In genomic region chr14:20347991-20348541, GRCm38 (mm10) we compare ENCODE assay signal across 8 mouse cellular contexts. TPM values are rescaled to one million over a fixed set of nuclear protein-coding genes. Genes with fewer than 3 reads are reported as not detected.
DNase-seq lines count a peak whose midpoint lies in the region; ATAC-seq and TF ChIP-seq lines count a peak whose summit lies in the region.

Ecd (minus strand) TSS chr14:20348121.
Fam149b (plus strand) TSS chr14:20348162.

- peak; percentile 61 to 92; a peak in 3 of 4 replicates for TF ChIP-seq POLR2A in MEL (IDR thresholded peaks at IDR 0.05; ENCODE audit: control insufficient read depth in 1 of 2, insufficient read depth in 1 of 2, low read depth in 1 of 2, low read length in 2 of 2, poor library complexity in 1 of 2)
- TF ChIP-seq POLR2A in cerebellum, adult 2 months (IDR thresholded peaks at IDR 0.05; ENCODE audit: borderline replicate concordance, insufficient read depth, low read length): peak; percentile 66

- H3K27ac ChIP-seq in MEL (ENCODE audit: control insufficient read depth, low read depth, low read length): peak within 1 kb of the TSS; percentile 83
- H3K27ac ChIP-seq in cerebellum, adult 2 months (ENCODE audit: insufficient read depth, low read length): peak within 1 kb of the TSS; percentile 77
- H3K27ac ChIP-seq in forebrain, postnatal 0 days (ENCODE audit: low read depth, low read length): peak within 1 kb of the TSS; percentile 90
- peak within 1 kb of the TSS; percentile 95 for H3K27ac ChIP-seq in lung, embryonic 15.5 days

- H3K36me3 ChIP-seq in MEL (ENCODE audit: control insufficient read depth in 1 of 2, insufficient read depth in 2 of 2, low read length in 2 of 2): peaks cover 2 to 13% of the 10 kb centered on the region in 2 experiments; a peak in 3 of 4 replicates
- H3K36me3 ChIP-seq in forebrain, postnatal 0 days (ENCODE audit: insufficient read depth): peaks cover 13% of the 10 kb centered on the region
- H3K36me3 ChIP-seq in lung, embryonic 15.5 days: peaks cover 25% of the 10 kb centered on the region

- TF ChIP-seq CTCF in MEL (IDR thresholded peaks at IDR 0.05 in 2 of 3, conservative IDR thresholded peaks at IDR 0.05 in 1 of 3; ENCODE audit: control insufficient read depth in 1 of 3, insufficient read depth in 1 of 3, low read depth in 2 of 3, low read length in 3 of 3, poor library complexity in 1 of 3, severe bottlenecking in 1 of 3): peak in 2 of 3 experiments; percentile 53 to 61; a peak in 4 of 6 replicates
- no peak for TF ChIP-seq CTCF in cerebellum, adult 2 months (IDR thresholded peaks at IDR 0.05; ENCODE audit: borderline replicate concordance, insufficient read depth, low read depth, low read length)
- peak; percentile 50 for TF ChIP-seq CTCF in forebrain, postnatal 0 days (IDR thresholded peaks at IDR 0.05; ENCODE audit: low read depth)

- H3K4me1 ChIP-seq in MEL (ENCODE audit: control insufficient read depth in 1 of 2, insufficient read depth in 2 of 2, low read length in 2 of 2): peaks cover 2 to 6% of the 10 kb centered on the region in 2 experiments; a peak in 3 of 4 replicates
- peaks cover 6% of the 10 kb centered on the region for H3K4me1 ChIP-seq in cerebellum, adult 2 months (ENCODE audit: control insufficient read depth, insufficient read depth, low read length)
- H3K4me1 ChIP-seq in forebrain, postnatal 0 days (ENCODE audit: insufficient read depth): peaks cover 16% of the 10 kb centered on the region
- peaks cover 20% of the 10 kb centered on the region for H3K4me1 ChIP-seq in lung, embryonic 15.5 days

- peak; percentile 26; the same call in 1 of the 2 replicates for TF ChIP-seq RAD21 in MEL (IDR thresholded peaks at IDR 0.05; ENCODE audit: low read depth, low read length)

- H3K4me3 ChIP-seq in MEL (ENCODE audit: control insufficient read depth in 1 of 2, insufficient read depth in 1 of 2, low read depth in 2 of 2, low read length in 2 of 2): peak within 1 kb of the TSS; percentile 95 to 99
- peak within 1 kb of the TSS; percentile 98 for H3K4me3 ChIP-seq in cerebellum, adult 2 months (replicated peaks; ENCODE audit: insufficient read depth, low read depth, low read length)
- H3K4me3 ChIP-seq in forebrain, postnatal 0 days (ENCODE audit: low read depth, low read length): peak within 1 kb of the TSS; percentile 95
- peak within 1 kb of the TSS; percentile 97 for H3K4me3 ChIP-seq in lung, embryonic 15.5 days

- no peaks in the 10 kb centered on the region for H3K27me3 ChIP-seq in MEL (ENCODE audit: control insufficient read depth in 1 of 2, insufficient read depth in 2 of 2, low read length in 2 of 2)
- no peaks in the 10 kb centered on the region for H3K27me3 ChIP-seq in cerebellum, adult 2 months (ENCODE audit: control insufficient read depth, insufficient read depth, low read length)
- H3K27me3 ChIP-seq in forebrain, postnatal 0 days (ENCODE audit: insufficient read depth, low read length): no peaks in the 10 kb centered on the region
- no peaks in the 10 kb centered on the region for H3K27me3 ChIP-seq in lung, embryonic 15.5 days

- peak; percentile 99 for ATAC-seq in forebrain, postnatal 0 days
- ATAC-seq in lung, embryonic 15.5 days (ENCODE audit: borderline replicate concordance, extremely low read depth, low FRiP score, low TSS enrichment): peak; percentile 98

- no peaks in the 10 kb centered on the region for H3K9me3 ChIP-seq in MEL (replicated peaks; ENCODE audit: insufficient read depth, low read length)
- no peaks in the 10 kb centered on the region for H3K9me3 ChIP-seq in forebrain, postnatal 0 days (ENCODE audit: low read length)
- no peaks in the 10 kb centered on the region for H3K9me3 ChIP-seq in lung, embryonic 15.5 days

- H3K4me2 ChIP-seq in forebrain, postnatal 0 days (ENCODE audit: low read depth): peak within 1 kb of the TSS; percentile 74
- H3K4me2 ChIP-seq in lung, embryonic 15.5 days: peak within 1 kb of the TSS; percentile 60

- TF ChIP-seq EP300 in MEL (IDR thresholded peaks at IDR 0.05; ENCODE audit: low read depth in 1 of 2, low read length in 2 of 2): peak in 1 of 2 experiments; percentile 55; a peak in 2 of 4 replicates

- H3K79me2 ChIP-seq in MEL (ENCODE audit: control insufficient read depth, insufficient read depth, low read length, poor library complexity): peaks cover 31% of the 10 kb centered on the region

- WGBS in cerebellum, adult 2 months: under 1% methylated on average over 42 of the region's 42 CpGs
- WGBS in forebrain, postnatal 0 days: under 1% methylated on average over 42 of the region's 42 CpGs
- 2% methylated on average over 42 of the region's 42 CpGs for WGBS in lung, embryonic 15.5 days

- peak; percentile 98 for DNase-seq in MEL (ENCODE audit: low read depth, low spot score)
- peak; percentile 91 to 94 for DNase-seq in cerebellum, adult 2 months
- peak; percentile 98 for DNase-seq in forebrain, postnatal 0 days
- DNase-seq in heart, postnatal 4 days: peak; percentile 96
- peak; percentile 87 to 91 for DNase-seq in layer of hippocampus, adult 8-10 months (ENCODE audit: low spot score in 2 of 2)
- peak; percentile 87 for DNase-seq in ovary, adult 18-20 months (ENCODE audit: low spot score)
- DNase-seq in thymus, postnatal 0 days (ENCODE audit: low spot score): peak; percentile 96

- peak within 1 kb of the TSS; percentile 99 for H3K9ac ChIP-seq in MEL (ENCODE audit: control insufficient read depth, low read depth, low read length, poor library complexity, severe bottlenecking)
- peak within 1 kb of the TSS; percentile 99 for H3K9ac ChIP-seq in forebrain, postnatal 0 days
- peak within 1 kb of the TSS; percentile 96 for H3K9ac ChIP-seq in lung, embryonic 15.5 days

TF ChIP-seq in MEL, 35 proteins besides CTCF, POLR2A, EP300 and RAD21 (continues in another document):
- peak; percentile 98 for TF ChIP-seq SIN3A (IDR thresholded peaks at IDR 0.05; ENCODE audit: low read length)
- TF ChIP-seq MYB (IDR thresholded peaks at IDR 0.05; ENCODE audit: low read depth, low read length): no peak
- 0 out of 2 replicates have a peak, but pooled peaks have one; percentile 9 for TF ChIP-seq ZNF384 (IDR thresholded peaks at IDR 0.05; ENCODE audit: low read depth, low read length)
- TF ChIP-seq USF1 (IDR thresholded peaks at IDR 0.05; ENCODE audit: low read depth, low read length): peak; percentile 38; the same call in 1 of the 2 replicates
- TF ChIP-seq HCFC1 (IDR thresholded peaks at IDR 0.05; ENCODE audit: low read depth, low read length): peak; percentile 98
- TF ChIP-seq BHLHE40 (IDR thresholded peaks at IDR 0.05; ENCODE audit: borderline replicate concordance, low read depth, low read length): 0 out of 2 replicates have a peak, but pooled peaks have one; percentile 5
- TF ChIP-seq GABPA (IDR thresholded peaks at IDR 0.05; ENCODE audit: low read depth, low read length): no peak
- no peak for TF ChIP-seq USF2 (IDR thresholded peaks at IDR 0.05; ENCODE audit: borderline replicate concordance in 1 of 2, insufficient read depth in 1 of 2, low read depth in 1 of 2, low read length in 2 of 2)
- peak; percentile 33; the same call in 1 of the 2 replicates for TF ChIP-seq ZC3H11A (IDR thresholded peaks at IDR 0.05; ENCODE audit: low read depth, low read length)
- peak; percentile 93 for TF ChIP-seq TCF12 (IDR thresholded peaks at IDR 0.05; ENCODE audit: low read depth, low read length)
- peak; percentile 92 for TF ChIP-seq KAT2A (conservative IDR thresholded peaks at IDR 0.05; ENCODE audit: low read depth, low read length)
- peak; percentile 97 for TF ChIP-seq MXI1 (IDR thresholded peaks at IDR 0.05; ENCODE audit: low read depth, low read length)
- peak; percentile 88 for TF ChIP-seq MAX (IDR thresholded peaks at IDR 0.05; ENCODE audit: low read length)
- 0 out of 2 replicates have a peak, but pooled peaks have one; percentile 49 for TF ChIP-seq MEF2A (IDR thresholded peaks at IDR 0.05; ENCODE audit: extremely low read depth, insufficient replicate concordance, low read depth, low read length, poor library complexity, severe bottlenecking)
- peak; percentile 70 for TF ChIP-seq RCOR1 (IDR thresholded peaks at IDR 0.05; ENCODE audit: low read depth, low read length)
- peak; percentile 84 for TF ChIP-seq ELF1 (IDR thresholded peaks at IDR 0.05; ENCODE audit: low read depth, low read length)
- peak; percentile 77 for TF ChIP-seq POLR2AphosphoS2 (IDR thresholded peaks at IDR 0.05; ENCODE audit: low read length)
- TF ChIP-seq ZMIZ1 (IDR thresholded peaks at IDR 0.05; ENCODE audit: low read depth, low read length): peak; percentile 84; the same call in 1 of the 2 replicates
- peak; percentile 56; the same call in 1 of the 2 replicates for TF ChIP-seq MAFK (IDR thresholded peaks at IDR 0.05; ENCODE audit: borderline replicate concordance, low read depth, low read length)
- peak; percentile 90 for TF ChIP-seq NELFE (IDR thresholded peaks at IDR 0.05; ENCODE audit: low read depth, low read length)
- TF ChIP-seq JUND (IDR thresholded peaks at IDR 0.05; ENCODE audit: low read depth, low read length): no peak

RNA-seq across cellular contexts. Expression of gene Ecd, which starts in this region (rescaled TPM):
- 58.8 and 64.9 TPM in 2 replicates for total RNA-seq in MEL (2012; rRNA removed)
- polyA plus RNA-seq in MEL (2012; ENCODE audit: insufficient read depth in 1 of 2, insufficient read length in 2 of 2, low read depth in 1 of 2, low replicate concordance in 2 of 2, missing spikeins in 1 of 2): 10 to 100 TPM in 1 of 2 experiments, not detected in 1; 72.2 TPM
- 32.1 and 33.9 TPM in 2 replicates for polyA plus RNA-seq in cerebellum, adult 2 months (2012; rRNA removed)
- 37.7 and 46.8 TPM in 2 replicates for total RNA-seq in forebrain, postnatal 0 days (2014; rRNA removed)
- polyA plus RNA-seq in forebrain, postnatal 0 days (2015; fragmentation: Nextera tagmentation; extraction: Ambion mirVana): 36.4 and 44.0 TPM in 2 replicates
- total RNA-seq in heart, postnatal 4 days (2021): 10 to 100 TPM; 33.6 to 35.7 TPM
- 10 to 100 TPM; 30.2 to 35.7 (median 32.7) TPM for total RNA-seq in layer of hippocampus, adult 8-10 months (2022)
- 49.1 and 50.0 TPM in 2 replicates for polyA plus RNA-seq in lung, embryonic 15.5 days (2015; fragmentation: Nextera tagmentation; extraction: Ambion mirVana)
- 42.5 and 43.2 TPM in 2 replicates for polyA plus RNA-seq in thymus, postnatal 0 days (2015; fragmentation: Nextera tagmentation; extraction: Ambion mirVana)

RNA-seq across cellular contexts. Expression of gene Fam149b, which starts in this region (rescaled TPM):
- 16.1 and 18.9 TPM in 2 replicates for total RNA-seq in MEL (2012; rRNA removed)
- polyA plus RNA-seq in MEL (2012; ENCODE audit: insufficient read depth in 1 of 2, insufficient read length in 2 of 2, low read depth in 1 of 2, low replicate concordance in 2 of 2, missing spikeins in 1 of 2): 10 to 100 TPM in 1 of 2 experiments, not detected in 1; 25.8 TPM
- 53.0 and 59.0 TPM in 2 replicates for polyA plus RNA-seq in cerebellum, adult 2 months (2012; rRNA removed)
- 47.8 and 61.4 TPM in 2 replicates for total RNA-seq in forebrain, postnatal 0 days (2014; rRNA removed)
- polyA plus RNA-seq in forebrain, postnatal 0 days (2015; fragmentation: Nextera tagmentation; extraction: Ambion mirVana): 18.8 and 26.6 TPM in 2 replicates
- total RNA-seq in heart, postnatal 4 days (2021): 10 to 100 TPM; 34.4 to 35.8 TPM
- 10 to 100 TPM; 43.4 to 58.3 (median 47.2) TPM for total RNA-seq in layer of hippocampus, adult 8-10 months (2022)
- 32.4 and 35.8 TPM in 2 replicates for polyA plus RNA-seq in lung, embryonic 15.5 days (2015; fragmentation: Nextera tagmentation; extraction: Ambion mirVana)
- polyA plus RNA-seq in thymus, postnatal 0 days (2015; fragmentation: Nextera tagmentation; extraction: Ambion mirVana): 25.2 and 28.0 TPM in 2 replicates

Comparison
In these comparisons a context has a peak if more than half of its experiments do, and no peak if none do; other contexts are left out.
1. Peak in every context shown above with its lines: DNase-seq, ATAC-seq, H3K4me3 ChIP-seq and H3K27ac ChIP-seq.